Mouse (Mus musculus): ENCODE measurements around the gene Afdn. TPM values are rescaled to one million over a fixed set of nuclear protein-coding genes. Genes with fewer than 3 reads are reported as not detected.
"Not testable (repeated sequence)": the region's sequence is repeated elsewhere in the genome, so short reads cannot be mapped to it uniquely, and the experiment has no call there.

The Afdn gene
- polyA plus RNA-seq, 1 experiment from 2014 or later: 54.6 TPM

DNA sequence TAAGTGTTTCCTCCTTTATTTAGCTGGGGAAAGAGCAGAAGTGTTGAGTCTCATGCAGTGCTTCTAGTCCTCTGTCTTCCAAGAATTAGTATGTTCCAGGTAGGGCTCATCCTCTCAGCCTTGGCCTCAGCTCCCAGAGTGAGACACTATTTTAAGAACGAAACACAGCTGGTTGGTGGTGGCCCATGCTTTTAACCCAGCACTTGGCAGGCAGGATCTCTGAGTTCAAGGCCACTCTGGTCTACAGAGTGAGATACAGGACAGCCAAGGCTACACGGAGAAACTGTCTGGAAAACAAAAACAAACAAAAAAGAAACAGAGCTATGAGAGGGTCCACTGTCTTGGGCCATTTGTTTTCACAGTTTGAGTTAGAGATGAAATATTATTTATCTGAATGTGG lies 17.3 kb downstream of the Afdn start:
- Histone ChIP-seq H3K9me3 (no peaks in the 10 kb centered on the region), H3K27me3 (replicated peaks) (no peaks in the 10 kb centered on the region), H3K4me2 (no peak overlapping the region), H3K27ac (replicated peaks) (no peak overlapping the region), H3K4me3 (no peak overlapping the region), H3K4me1 (peaks cover 16% of the 10 kb centered on the region), H3K36me3 (no peaks in the 10 kb centered on the region), H3K9ac (no peak overlapping the region)
- 46% methylated on average over 2 of the region's 2 CpGs for WGBS
- no peak for ATAC-seq (ENCODE audit: extremely low read depth, insufficient number of reproducible peaks, low FRiP score, low TSS enrichment)

DNA sequence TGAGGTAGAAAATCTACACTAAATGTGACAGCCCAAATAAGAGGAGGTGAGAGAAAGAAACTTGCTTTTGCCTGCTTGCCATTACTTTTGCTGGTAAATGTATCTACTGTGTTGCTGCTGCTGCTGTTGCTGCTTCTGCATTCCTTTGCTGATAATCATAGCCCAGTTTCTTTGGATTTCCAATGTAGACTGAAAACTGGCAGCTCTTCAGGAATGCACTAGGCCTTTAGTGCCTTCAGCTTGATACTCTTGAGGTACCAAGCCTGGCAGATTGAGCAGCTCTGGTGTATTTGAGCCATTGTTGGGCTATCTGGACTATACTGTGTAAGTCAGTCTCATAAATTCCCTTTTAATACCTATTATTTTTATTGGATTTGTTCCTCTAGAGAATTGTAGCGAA lies 18.5 kb downstream of the Afdn start:
- no peaks in the 10 kb centered on the region for H3K9me3 ChIP-seq
- 82% methylated on average over 1 of the region's 1 CpGs for WGBS
- ATAC-seq (ENCODE audit: extremely low read depth, insufficient number of reproducible peaks, low FRiP score, low TSS enrichment): no peak
- no peak overlapping the region for H3K4me3 ChIP-seq
- H3K27ac ChIP-seq (replicated peaks): no peak overlapping the region
- peaks cover 24% of the 10 kb centered on the region for H3K4me1 ChIP-seq
- no peak overlapping the region for H3K4me2 ChIP-seq
- no peaks in the 10 kb centered on the region for H3K27me3 ChIP-seq (replicated peaks)
- H3K36me3 ChIP-seq: no peaks in the 10 kb centered on the region
- H3K9ac ChIP-seq: no peak overlapping the region

DNA sequence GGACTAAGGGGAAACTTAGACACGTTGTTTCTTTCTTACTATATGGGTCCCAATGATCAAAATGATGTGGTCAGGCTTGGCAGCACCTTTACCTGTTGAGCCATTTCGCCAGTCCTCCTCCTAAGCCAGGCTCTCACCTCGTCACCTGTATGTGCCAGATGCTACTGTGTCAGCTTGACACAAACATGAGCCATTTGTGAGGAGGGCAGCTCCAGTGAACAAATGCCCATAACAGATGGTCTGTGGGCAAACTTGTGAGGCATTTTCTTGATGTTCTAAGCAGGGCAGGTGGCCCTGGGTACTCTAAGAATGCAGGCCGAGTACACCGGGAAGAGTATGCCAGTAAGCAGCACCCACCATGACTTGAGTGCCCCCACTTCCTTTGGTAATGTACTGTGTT lies 21.6 kb downstream of the Afdn start:
- Histone ChIP-seq H3K9me3 (no peaks in the 10 kb centered on the region), H3K27ac (replicated peaks) (no peak overlapping the region), H3K4me2 (no peak overlapping the region), H3K9ac (no peak overlapping the region), H3K27me3 (replicated peaks) (no peaks in the 10 kb centered on the region), H3K4me1 (peaks cover 42% of the 10 kb centered on the region), H3K4me3 (no peak overlapping the region), H3K36me3 (no peaks in the 10 kb centered on the region)
- 85% methylated on average over 5 of the region's 5 CpGs for WGBS
- no peak for ATAC-seq (ENCODE audit: extremely low read depth, insufficient number of reproducible peaks, low FRiP score, low TSS enrichment)

DNA sequence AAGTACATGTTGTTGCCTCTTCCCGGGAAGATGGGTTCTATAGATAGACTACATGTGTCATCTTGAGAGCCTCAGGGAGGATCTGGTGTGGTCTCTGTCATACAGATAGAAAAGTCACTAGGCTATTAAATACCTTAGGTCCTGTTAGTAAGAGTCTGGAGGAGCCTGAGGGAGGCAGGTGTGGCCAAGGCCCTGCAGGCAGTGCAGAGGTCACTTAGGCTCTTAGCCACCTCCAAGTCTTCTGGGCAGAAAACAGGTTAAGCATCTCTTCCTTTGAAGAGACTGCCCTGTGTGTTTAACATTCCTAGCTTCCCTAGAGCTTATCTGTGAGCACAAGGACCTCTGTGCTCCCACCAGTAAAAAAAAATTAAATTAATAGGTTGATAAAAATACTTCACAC lies 23.1 kb downstream of the Afdn start:
- H3K4me3 ChIP-seq: no peak overlapping the region
- no peak for ATAC-seq (ENCODE audit: extremely low read depth, insufficient number of reproducible peaks, low FRiP score, low TSS enrichment)

DNA sequence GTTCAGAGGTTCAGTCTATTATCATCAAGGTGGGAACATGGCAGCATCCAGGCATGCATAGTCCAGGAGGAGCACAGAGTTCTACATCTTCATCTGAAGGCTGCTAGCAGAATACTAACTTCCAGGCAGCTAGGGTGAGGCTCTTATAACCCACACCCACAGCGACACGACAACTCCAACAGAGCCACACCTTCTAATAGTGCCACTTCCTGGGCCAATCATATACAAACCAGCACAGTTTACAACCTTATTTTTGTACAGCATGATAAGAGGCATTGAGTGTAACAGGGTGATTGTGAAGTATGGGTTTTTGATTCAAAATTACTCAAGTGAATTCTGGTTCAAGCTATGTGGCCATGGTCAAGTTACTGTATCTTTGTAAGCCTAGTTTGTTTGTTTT lies 29.7 kb downstream of the Afdn start:
- not testable (repeated sequence) for ATAC-seq (ENCODE audit: extremely low read depth, insufficient number of reproducible peaks, low FRiP score, low TSS enrichment); H3K4me3 ChIP-seq; H3K4me2 ChIP-seq; H3K27me3 ChIP-seq (replicated peaks); H3K36me3 ChIP-seq; H3K9me3 ChIP-seq; H3K9ac ChIP-seq; H3K27ac ChIP-seq (replicated peaks)
- H3K4me1 ChIP-seq: peaks cover 15% of the 10 kb centered on the region
- 84% methylated on average over 2 of the region's 2 CpGs for WGBS

More for the DNA sequence above, 23.1 kb downstream of the Afdn start:
- H3K4me2 ChIP-seq: no peak overlapping the region
- 48% methylated on average over 1 of the region's 1 CpGs for WGBS
- no peaks in the 10 kb centered on the region for H3K9me3 ChIP-seq
- no peak overlapping the region for H3K27ac ChIP-seq (replicated peaks)
- no peak overlapping the region for H3K9ac ChIP-seq
- H3K36me3 ChIP-seq: no peaks in the 10 kb centered on the region
- H3K27me3 ChIP-seq (replicated peaks): no peaks in the 10 kb centered on the region
- H3K4me1 ChIP-seq: peaks cover 29% of the 10 kb centered on the region

DNA sequence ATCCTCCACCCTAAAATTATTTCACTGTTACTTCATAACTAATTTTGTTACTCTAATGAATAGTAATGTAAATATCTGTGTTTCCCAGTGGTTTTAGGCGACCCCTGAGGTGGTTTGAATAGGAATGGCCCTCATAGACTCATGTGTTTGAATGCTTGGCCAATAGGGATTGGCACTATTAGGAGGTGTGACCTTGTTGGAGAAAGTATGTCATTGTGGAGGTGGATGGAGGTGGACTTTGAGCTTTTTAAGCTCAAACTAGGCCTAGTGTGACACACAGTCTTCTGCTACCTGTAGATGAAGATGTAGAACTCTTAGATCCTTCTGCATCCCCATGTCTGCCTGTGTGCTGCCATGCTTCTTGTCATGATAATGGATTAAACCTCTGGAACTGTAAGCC lies 37.4 kb downstream of the Afdn start:
- 66% methylated on average over 1 of the region's 1 CpGs for WGBS
- Histone ChIP-seq H3K27ac (replicated peaks) (no peak overlapping the region), H3K4me2 (no peak overlapping the region), H3K27me3 (replicated peaks) (no peaks in the 10 kb centered on the region), H3K36me3 (no peaks in the 10 kb centered on the region), H3K4me3 (no peak overlapping the region), H3K4me1 (peaks cover 9% of the 10 kb centered on the region), H3K9ac (no peak overlapping the region), H3K9me3 (no peaks in the 10 kb centered on the region)
- ATAC-seq (ENCODE audit: extremely low read depth, insufficient number of reproducible peaks, low FRiP score, low TSS enrichment): no peak

DNA sequence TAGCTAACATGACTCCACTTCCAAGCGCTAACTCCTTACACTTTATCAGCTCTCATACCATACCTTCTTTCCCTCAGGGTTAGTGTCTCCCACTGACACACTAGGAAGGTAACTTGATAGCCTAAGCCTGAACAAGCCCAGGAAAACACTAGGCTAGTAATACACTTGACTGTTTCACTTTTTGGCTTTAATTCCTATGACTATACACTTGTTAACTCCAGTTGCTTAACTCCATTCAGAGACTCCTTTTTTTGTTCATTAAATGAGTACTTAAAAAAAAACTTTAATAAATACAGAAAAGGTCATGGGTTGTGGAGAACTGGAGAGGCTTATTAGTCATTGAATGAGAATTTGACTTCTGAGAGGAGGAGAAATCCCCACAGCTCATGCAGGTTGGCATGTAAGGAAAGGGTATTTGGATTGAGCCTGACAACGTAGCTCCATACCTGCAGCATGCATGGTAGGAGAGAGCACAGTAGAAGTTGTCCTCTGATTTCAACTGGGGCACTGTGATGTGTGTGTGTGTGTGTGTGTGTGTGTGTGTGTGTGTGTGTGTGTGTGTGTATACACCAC lies 42.6 kb downstream of the Afdn start:
- 65% methylated on average over 2 of the region's 2 CpGs for WGBS
- no peak overlapping the region for H3K4me2 ChIP-seq
- H3K9me3 ChIP-seq: no peaks in the 10 kb centered on the region
- H3K27ac ChIP-seq (replicated peaks): no peak overlapping the region
- no peak overlapping the region for H3K4me3 ChIP-seq
- H3K9ac ChIP-seq: no peak overlapping the region
- H3K36me3 ChIP-seq: peaks cover 32% of the 10 kb centered on the region
- H3K27me3 ChIP-seq (replicated peaks): no peaks in the 10 kb centered on the region
- no peak for ATAC-seq (ENCODE audit: extremely low read depth, insufficient number of reproducible peaks, low FRiP score, low TSS enrichment)
- H3K4me1 ChIP-seq: 0 out of 2 replicates have a peak, but pooled peaks cover 9% of the 10 kb centered on the region

DNA sequence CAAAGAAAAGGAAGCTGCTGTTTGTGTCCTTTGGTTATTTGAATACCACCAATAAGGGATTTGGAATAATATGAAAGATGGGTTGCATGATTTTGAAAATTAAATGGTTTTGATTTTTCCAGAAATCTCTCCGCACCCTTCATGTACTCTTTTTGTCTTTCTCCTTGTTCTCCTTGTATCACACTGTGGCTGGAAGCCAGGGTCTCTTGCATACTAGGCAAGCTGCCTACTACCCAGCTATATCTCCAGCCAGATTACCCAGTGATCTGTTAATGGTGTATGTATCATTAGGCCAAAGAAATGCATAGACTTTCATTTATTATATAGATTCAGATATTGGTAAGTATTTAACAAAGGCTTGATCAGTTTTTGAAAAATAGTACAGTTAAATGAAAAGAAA lies 45.7 kb downstream of the Afdn start:
- Histone ChIP-seq H3K27me3 (replicated peaks) (no peaks in the 10 kb centered on the region), H3K36me3 (peaks cover 55% of the 10 kb centered on the region), H3K4me1 (0 out of 2 replicates have a peak, but pooled peaks cover 9% of the 10 kb centered on the region), H3K4me2 (no peak overlapping the region), H3K27ac (replicated peaks) (no peak overlapping the region), H3K9ac (no peak overlapping the region), H3K4me3 (no peak overlapping the region), H3K9me3 (no peaks in the 10 kb centered on the region)
- ATAC-seq (ENCODE audit: extremely low read depth, insufficient number of reproducible peaks, low FRiP score, low TSS enrichment): no peak
- 87% methylated on average over 1 of the region's 1 CpGs for WGBS

DNA sequence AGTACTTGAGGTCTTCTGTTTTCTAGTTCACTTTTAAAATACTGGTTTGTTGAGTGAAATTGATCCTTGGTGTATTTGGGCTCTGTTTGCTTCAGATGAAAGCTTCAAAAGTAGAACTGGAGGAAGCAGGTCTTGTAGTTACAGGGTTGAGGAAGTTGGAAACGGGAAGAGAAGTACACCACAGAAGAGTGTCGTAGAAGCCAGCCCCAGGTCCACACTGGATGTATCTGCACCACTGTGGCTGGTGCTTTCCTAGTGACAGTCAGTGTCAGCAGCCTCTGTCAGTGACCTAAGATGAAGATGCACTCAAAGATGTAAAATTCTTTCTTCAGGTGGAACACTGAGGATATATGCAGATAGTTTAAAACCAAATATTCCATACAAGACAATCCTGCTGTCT lies 57.5 kb downstream of the Afdn start:
- WGBS: 78% methylated on average over 2 of the region's 2 CpGs

DNA sequence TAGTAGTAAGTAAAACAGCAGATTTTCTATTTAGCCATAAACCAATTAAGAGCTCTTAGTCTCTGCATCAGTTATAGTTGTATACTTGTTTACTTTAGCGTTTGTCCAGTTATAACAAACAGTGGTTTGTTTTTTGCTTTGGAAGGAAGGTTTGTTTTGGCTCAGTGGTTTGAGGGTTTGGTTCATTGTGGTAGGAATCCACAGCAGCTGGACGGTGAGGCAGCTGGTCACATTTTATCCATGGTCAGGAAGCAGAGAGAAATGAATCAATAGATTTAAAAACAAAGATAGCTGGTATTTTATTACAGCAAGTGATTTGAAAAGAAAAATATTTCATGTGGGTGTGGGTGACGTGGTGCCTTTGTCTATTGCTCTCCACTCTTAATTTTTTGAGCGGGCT lies 59.0 kb downstream of the Afdn start:
- Histone ChIP-seq H3K9ac (no peak overlapping the region), H3K4me1 (no peaks in the 10 kb centered on the region), H3K36me3 (peaks cover 58% of the 10 kb centered on the region), H3K27me3 (replicated peaks) (no peaks in the 10 kb centered on the region), H3K4me3 (no peak overlapping the region), H3K4me2 (no peak overlapping the region), H3K27ac (replicated peaks) (no peak overlapping the region), H3K9me3 (no peaks in the 10 kb centered on the region)
- WGBS: 85% methylated on average over 4 of the region's 4 CpGs
- ATAC-seq (ENCODE audit: extremely low read depth, insufficient number of reproducible peaks, low FRiP score, low TSS enrichment): no peak

More for the DNA sequence above, 57.5 kb downstream of the Afdn start:
- Histone ChIP-seq H3K36me3 (peaks cover 61% of the 10 kb centered on the region), H3K27ac (replicated peaks) (no peak overlapping the region), H3K4me1 (no peaks in the 10 kb centered on the region), H3K9me3 (no peaks in the 10 kb centered on the region), H3K4me2 (no peak overlapping the region), H3K4me3 (no peak overlapping the region), H3K9ac (no peak overlapping the region), H3K27me3 (replicated peaks) (no peaks in the 10 kb centered on the region)
- ATAC-seq (ENCODE audit: extremely low read depth, insufficient number of reproducible peaks, low FRiP score, low TSS enrichment): no peak

DNA sequence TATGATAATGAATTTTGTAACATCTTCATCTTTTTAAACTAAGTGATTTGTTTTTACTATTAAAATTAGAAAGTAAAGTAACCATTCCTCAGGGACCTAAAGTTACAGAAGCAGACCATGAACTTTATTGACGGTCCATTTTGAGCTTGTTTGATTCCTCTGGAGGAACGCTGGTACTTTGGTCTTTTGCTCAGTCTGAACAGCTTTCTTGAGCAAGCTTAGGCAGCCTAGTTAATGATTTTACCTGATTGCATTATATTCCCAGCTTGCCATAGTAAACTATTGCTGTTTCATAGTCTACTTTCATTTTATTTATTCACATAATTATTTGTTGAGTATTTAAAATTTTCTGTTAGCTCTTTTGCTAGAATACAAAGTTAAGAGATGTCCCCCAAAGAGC lies 60.3 kb downstream of the Afdn start:
- ATAC-seq (ENCODE audit: extremely low read depth, insufficient number of reproducible peaks, low FRiP score, low TSS enrichment): no peak
- Histone ChIP-seq H3K4me2 (no peak overlapping the region), H3K9me3 (no peaks in the 10 kb centered on the region), H3K4me3 (no peak overlapping the region), H3K27ac (replicated peaks) (no peak overlapping the region), H3K36me3 (peaks cover 63% of the 10 kb centered on the region), H3K4me1 (no peaks in the 10 kb centered on the region), H3K27me3 (replicated peaks) (no peaks in the 10 kb centered on the region), H3K9ac (no peak overlapping the region)
- 87% methylated on average over 2 of the region's 2 CpGs for WGBS

DNA sequence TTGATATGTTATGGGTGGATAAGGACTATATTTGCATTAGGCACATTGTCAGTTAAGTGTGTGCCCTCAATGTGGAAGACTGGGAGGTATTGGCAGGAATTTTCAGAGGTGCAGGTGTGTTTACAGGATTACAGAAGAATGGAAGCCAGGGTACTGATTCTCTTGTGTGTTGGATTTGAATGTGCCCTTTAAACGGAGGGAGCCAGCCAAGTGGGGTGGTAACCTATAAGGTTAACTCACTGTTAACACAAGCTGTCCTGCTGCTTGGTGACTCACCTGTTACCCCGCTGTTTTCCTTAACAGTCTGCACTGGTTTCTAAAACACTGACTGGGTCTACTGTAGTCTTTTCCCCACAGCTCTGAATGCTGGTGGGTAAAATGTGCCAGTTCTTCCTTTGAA lies 65.1 kb downstream of the Afdn start:
- no peak for ATAC-seq (ENCODE audit: extremely low read depth, insufficient number of reproducible peaks, low FRiP score, low TSS enrichment)
- WGBS: 83% methylated on average over 2 of the region's 2 CpGs
- Histone ChIP-seq H3K4me2 (no peak overlapping the region), H3K27me3 (replicated peaks) (no peaks in the 10 kb centered on the region), H3K9me3 (no peaks in the 10 kb centered on the region), H3K36me3 (peaks cover 56% of the 10 kb centered on the region), H3K27ac (replicated peaks) (no peak overlapping the region), H3K9ac (no peak overlapping the region), H3K4me3 (no peak overlapping the region), H3K4me1 (no peaks in the 10 kb centered on the region)

All from heart, embryonic 13.5 days (tissue).